Mouse (Mus musculus): ENCODE measurements around the gene Plrg1. TPM values are rescaled to one million over a fixed set of nuclear protein-coding genes. Genes with fewer than 3 reads are reported as not detected.

Plrg1 gene
- polyA plus RNA-seq, 2 experiments = 93.3 to 101 TPM

DNA sequence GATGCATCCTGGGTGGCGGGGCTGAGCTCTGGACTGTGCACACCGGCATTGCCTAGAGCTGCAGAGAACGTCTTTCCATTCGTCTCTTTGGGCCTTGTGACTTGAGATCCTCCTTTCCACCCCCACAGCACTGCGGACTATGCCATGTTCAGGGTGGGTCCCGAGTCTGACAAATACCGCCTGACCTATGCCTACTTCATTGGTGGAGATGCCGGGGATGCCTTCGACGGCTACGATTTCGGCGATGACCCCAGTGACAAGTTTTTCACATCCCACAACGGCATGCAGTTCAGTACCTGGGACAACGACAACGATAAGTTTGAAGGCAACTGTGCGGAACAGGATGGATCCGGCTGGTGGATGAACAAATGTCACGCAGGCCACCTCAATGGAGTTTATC is 42.7 kb upstream of the Plrg1 start:
- DNase-seq (ENCODE audit: low spot score) = no peak
- ATAC-seq (ENCODE audit: low FRiP score, low read depth) = no peak
- H3K9me3 ChIP-seq (ENCODE audit: control insufficient read depth, low read length) = no peaks in the 10 kb centered on the region
- no peak for TF ChIP-seq POLR2A (IDR thresholded peaks at IDR 0.05; ENCODE audit: borderline replicate concordance, extremely low read depth, insufficient read depth, insufficient read length)
- no peak overlapping the region for H3K4me2 ChIP-seq (replicated peaks; ENCODE audit: low read depth, low read length, severe bottlenecking)
- no peak overlapping the region for H3K9ac ChIP-seq (ENCODE audit: low read depth, low read length, severe bottlenecking)
- no peak overlapping the region for H3K4me3 ChIP-seq (replicated peaks; ENCODE audit: low read length)
- H3K4me1 ChIP-seq (ENCODE audit: control insufficient read depth, insufficient read depth, low read length) = no peaks in the 10 kb centered on the region
- WGBS = 88% methylated on average over 19 of the region's 19 CpGs
- H3K27me3 ChIP-seq (ENCODE audit: control insufficient read depth, insufficient read depth, low read length) = no peaks in the 10 kb centered on the region
- H3K36me3 ChIP-seq (ENCODE audit: control insufficient read depth, insufficient read depth, low read length) = no peaks in the 10 kb centered on the region
- H3K27ac ChIP-seq (replicated peaks; ENCODE audit: low read depth, low read length) = no peak overlapping the region

DNA sequence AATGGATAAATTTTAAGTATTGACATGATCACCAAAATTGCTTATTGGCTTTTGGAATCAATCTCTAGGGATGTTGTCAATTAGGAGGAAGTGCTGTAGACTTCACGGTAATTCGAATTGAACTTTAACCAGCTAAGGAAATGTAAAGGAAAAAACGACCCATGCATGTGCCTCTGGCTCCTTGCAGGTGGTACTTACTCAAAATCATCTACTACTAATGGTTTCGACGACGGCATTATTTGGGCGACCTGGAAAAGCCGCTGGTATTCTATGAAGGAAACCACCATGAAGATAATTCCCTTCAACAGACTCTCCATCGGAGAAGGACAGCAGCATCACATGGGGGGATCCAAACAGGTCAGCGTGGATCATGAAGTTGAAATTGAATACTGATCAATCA is 41.4 kb upstream of the Plrg1 start:
- H3K27me3 ChIP-seq (ENCODE audit: control insufficient read depth, insufficient read depth, low read length) = no peaks in the 10 kb centered on the region
- no peak for ATAC-seq (ENCODE audit: low FRiP score, low read depth)
- no peaks in the 10 kb centered on the region for H3K9me3 ChIP-seq (ENCODE audit: control insufficient read depth, low read length)
- H3K4me1 ChIP-seq (ENCODE audit: control insufficient read depth, insufficient read depth, low read length) = no peaks in the 10 kb centered on the region
- WGBS = 82% methylated on average over 10 of the region's 10 CpGs
- TF ChIP-seq POLR2A (IDR thresholded peaks at IDR 0.05; ENCODE audit: borderline replicate concordance, extremely low read depth, insufficient read depth, insufficient read length) = no peak
- DNase-seq (ENCODE audit: low spot score) = no peak
- H3K27ac ChIP-seq (replicated peaks; ENCODE audit: low read depth, low read length) = no peak overlapping the region
- H3K36me3 ChIP-seq (ENCODE audit: control insufficient read depth, insufficient read depth, low read length) = no peaks in the 10 kb centered on the region
- no peak overlapping the region for H3K9ac ChIP-seq (ENCODE audit: low read depth, low read length, severe bottlenecking)
- no peak overlapping the region for H3K4me2 ChIP-seq (replicated peaks; ENCODE audit: low read depth, low read length, severe bottlenecking)
- H3K4me3 ChIP-seq (replicated peaks; ENCODE audit: low read length) = no peak overlapping the region

DNA sequence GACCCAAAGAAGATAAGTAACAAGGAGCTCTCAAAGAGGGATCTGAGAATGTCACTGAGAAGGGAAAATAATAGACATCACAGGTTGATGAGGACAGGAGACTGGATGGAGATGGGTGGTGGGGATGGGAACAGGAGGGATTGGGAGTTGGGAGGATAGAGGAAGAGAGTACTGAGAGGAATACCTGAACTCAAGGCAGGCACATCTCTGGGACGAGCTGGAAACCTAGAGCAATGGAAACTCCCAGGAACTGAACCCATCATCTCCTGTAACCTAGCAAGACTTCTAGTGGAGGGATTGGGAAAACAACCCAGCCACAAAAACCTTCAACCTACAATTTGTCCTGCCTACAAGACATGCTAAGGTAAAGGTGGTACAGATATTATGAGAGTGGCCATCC is 39.1 kb upstream of the Plrg1 start:
- no peak for TF ChIP-seq POLR2A (IDR thresholded peaks at IDR 0.05; ENCODE audit: borderline replicate concordance, extremely low read depth, insufficient read depth, insufficient read length)
- Histone ChIP-seq H3K27ac (replicated peaks; ENCODE audit: low read depth, low read length) (no peak overlapping the region), H3K4me1 (ENCODE audit: control insufficient read depth, insufficient read depth, low read length) (no peaks in the 10 kb centered on the region), H3K36me3 (ENCODE audit: control insufficient read depth, insufficient read depth, low read length) (no peaks in the 10 kb centered on the region), H3K4me2 (replicated peaks; ENCODE audit: low read depth, low read length, severe bottlenecking) (no peak overlapping the region), H3K27me3 (ENCODE audit: control insufficient read depth, insufficient read depth, low read length) (no peaks in the 10 kb centered on the region), H3K9me3 (ENCODE audit: control insufficient read depth, low read length) (no peaks in the 10 kb centered on the region), H3K9ac (ENCODE audit: low read depth, low read length, severe bottlenecking) (no peak overlapping the region), H3K4me3 (replicated peaks; ENCODE audit: low read length) (no peak overlapping the region)
- no peak for ATAC-seq (ENCODE audit: low FRiP score, low read depth)
- no peak for DNase-seq (ENCODE audit: low spot score)
- 92% methylated on average over 1 of the region's 1 CpGs for WGBS

DNA sequence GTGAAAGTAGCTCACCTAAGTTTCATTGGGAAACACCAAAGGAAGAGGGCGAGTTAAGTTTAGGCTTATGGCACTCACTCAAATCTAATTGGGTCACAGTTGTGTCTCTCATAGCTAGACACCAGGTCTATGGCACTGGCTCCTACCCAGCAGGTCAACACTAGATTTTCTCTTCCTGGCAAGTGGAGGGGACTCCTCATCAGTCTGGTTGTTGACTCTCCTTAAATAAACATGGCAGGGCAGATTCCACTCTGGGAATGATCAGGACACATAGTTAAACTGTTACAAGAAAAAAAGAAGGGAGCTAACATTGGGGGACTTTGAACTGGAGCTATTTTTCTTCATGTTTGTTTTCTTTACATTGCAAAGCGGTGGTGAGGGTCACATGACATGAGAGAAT is 34.9 kb upstream of the Plrg1 start:
- no peak for ATAC-seq (ENCODE audit: low FRiP score, low read depth)
- H3K4me3 ChIP-seq (replicated peaks; ENCODE audit: low read length) = no peak overlapping the region
- DNase-seq (ENCODE audit: low spot score) = no peak
- H3K4me2 ChIP-seq (replicated peaks; ENCODE audit: low read depth, low read length, severe bottlenecking) = no peak overlapping the region
- TF ChIP-seq POLR2A (IDR thresholded peaks at IDR 0.05; ENCODE audit: borderline replicate concordance, extremely low read depth, insufficient read depth, insufficient read length) = no peak
- 87% methylated on average over 2 of the region's 2 CpGs for WGBS
- no peaks in the 10 kb centered on the region for H3K4me1 ChIP-seq (ENCODE audit: control insufficient read depth, insufficient read depth, low read length)
- no peak overlapping the region for H3K27ac ChIP-seq (replicated peaks; ENCODE audit: low read depth, low read length)
- H3K27me3 ChIP-seq (ENCODE audit: control insufficient read depth, insufficient read depth, low read length) = no peaks in the 10 kb centered on the region
- no peak overlapping the region for H3K9ac ChIP-seq (ENCODE audit: low read depth, low read length, severe bottlenecking)
- H3K9me3 ChIP-seq (ENCODE audit: control insufficient read depth, low read length) = no peaks in the 10 kb centered on the region
- H3K36me3 ChIP-seq (ENCODE audit: control insufficient read depth, insufficient read depth, low read length) = no peaks in the 10 kb centered on the region

DNA sequence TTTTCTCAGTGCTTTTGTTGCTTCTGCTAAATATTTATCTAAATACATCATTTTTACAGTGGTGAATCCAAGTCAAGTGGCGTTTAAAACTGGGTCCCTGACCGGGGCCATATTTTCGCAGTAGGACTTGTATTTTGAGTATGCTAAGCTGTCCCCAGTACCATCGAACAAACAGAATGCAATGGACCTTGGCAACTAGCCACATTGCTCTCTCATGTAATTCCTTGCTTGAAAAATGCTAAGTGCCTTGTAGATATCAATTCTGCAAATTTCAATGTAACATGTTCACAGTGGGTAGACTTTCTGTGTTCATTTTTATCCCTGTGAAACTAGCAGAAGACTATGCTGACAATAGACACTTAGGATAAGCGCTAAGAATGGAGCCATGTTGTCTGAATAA is 34.1 kb upstream of the Plrg1 start:
- no peak overlapping the region for H3K4me3 ChIP-seq (replicated peaks; ENCODE audit: low read length)
- no peaks in the 10 kb centered on the region for H3K9me3 ChIP-seq (ENCODE audit: control insufficient read depth, low read length)
- H3K36me3 ChIP-seq (ENCODE audit: control insufficient read depth, insufficient read depth, low read length) = no peaks in the 10 kb centered on the region
- ATAC-seq (ENCODE audit: low FRiP score, low read depth) = no peak
- no peak for DNase-seq (ENCODE audit: low spot score)
- H3K4me2 ChIP-seq (replicated peaks; ENCODE audit: low read depth, low read length, severe bottlenecking) = no peak overlapping the region
- H3K9ac ChIP-seq (ENCODE audit: low read depth, low read length, severe bottlenecking) = no peak overlapping the region
- 91% methylated on average over 5 of the region's 5 CpGs for WGBS
- H3K27me3 ChIP-seq (ENCODE audit: control insufficient read depth, insufficient read depth, low read length) = no peaks in the 10 kb centered on the region
- H3K4me1 ChIP-seq (ENCODE audit: control insufficient read depth, insufficient read depth, low read length) = no peaks in the 10 kb centered on the region
- no peak overlapping the region for H3K27ac ChIP-seq (replicated peaks; ENCODE audit: low read depth, low read length)
- TF ChIP-seq POLR2A (IDR thresholded peaks at IDR 0.05; ENCODE audit: borderline replicate concordance, extremely low read depth, insufficient read depth, insufficient read length) = no peak

DNA sequence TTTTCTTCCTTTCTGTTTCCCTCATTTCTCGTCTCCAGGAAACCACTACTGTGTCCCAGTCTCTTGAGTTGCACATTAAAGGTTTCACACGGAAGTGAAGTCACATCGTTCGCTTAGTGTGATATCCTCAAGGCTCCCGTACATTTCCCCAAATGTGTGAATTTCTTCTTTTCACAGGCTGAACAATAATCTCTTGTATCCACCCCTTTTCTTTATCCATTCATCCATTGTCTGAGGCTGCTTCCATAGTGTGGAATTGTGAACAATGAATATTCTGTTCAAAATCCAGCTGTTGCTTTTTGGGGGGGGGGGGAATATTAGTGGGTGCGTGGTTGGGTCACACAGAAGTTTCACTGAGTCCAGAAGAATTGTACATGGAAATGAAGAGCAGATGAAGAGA is 30.3 kb upstream of the Plrg1 start:
- Histone ChIP-seq H3K4me2 (replicated peaks; ENCODE audit: low read depth, low read length, severe bottlenecking) (no peak overlapping the region), H3K36me3 (ENCODE audit: control insufficient read depth, insufficient read depth, low read length) (no peaks in the 10 kb centered on the region), H3K4me3 (replicated peaks; ENCODE audit: low read length) (no peak overlapping the region), H3K27me3 (ENCODE audit: control insufficient read depth, insufficient read depth, low read length) (no peaks in the 10 kb centered on the region), H3K9ac (ENCODE audit: low read depth, low read length, severe bottlenecking) (no peak overlapping the region), H3K27ac (replicated peaks; ENCODE audit: low read depth, low read length) (no peak overlapping the region), H3K4me1 (ENCODE audit: control insufficient read depth, insufficient read depth, low read length) (no peaks in the 10 kb centered on the region), H3K9me3 (ENCODE audit: control insufficient read depth, low read length) (no peaks in the 10 kb centered on the region)
- no peak for DNase-seq (ENCODE audit: low spot score)
- no peak for TF ChIP-seq POLR2A (IDR thresholded peaks at IDR 0.05; ENCODE audit: borderline replicate concordance, extremely low read depth, insufficient read depth, insufficient read length)
- WGBS = 82% methylated on average over 6 of the region's 6 CpGs
- ATAC-seq (ENCODE audit: low FRiP score, low read depth) = no peak
